Mouse (Mus musculus): Measurements from ENCODE around the gene Vps9d1. TPM values are rescaled to one million over a fixed set of nuclear protein-coding genes. Genes with fewer than 3 reads are reported as not detected.

Gene Vps9d1
- 7.9 and 10.9 TPM in 2 replicates for polyA plus RNA-seq (2015; fragmentation: Nextera tagmentation; extraction: Ambion mirVana)

DNA sequence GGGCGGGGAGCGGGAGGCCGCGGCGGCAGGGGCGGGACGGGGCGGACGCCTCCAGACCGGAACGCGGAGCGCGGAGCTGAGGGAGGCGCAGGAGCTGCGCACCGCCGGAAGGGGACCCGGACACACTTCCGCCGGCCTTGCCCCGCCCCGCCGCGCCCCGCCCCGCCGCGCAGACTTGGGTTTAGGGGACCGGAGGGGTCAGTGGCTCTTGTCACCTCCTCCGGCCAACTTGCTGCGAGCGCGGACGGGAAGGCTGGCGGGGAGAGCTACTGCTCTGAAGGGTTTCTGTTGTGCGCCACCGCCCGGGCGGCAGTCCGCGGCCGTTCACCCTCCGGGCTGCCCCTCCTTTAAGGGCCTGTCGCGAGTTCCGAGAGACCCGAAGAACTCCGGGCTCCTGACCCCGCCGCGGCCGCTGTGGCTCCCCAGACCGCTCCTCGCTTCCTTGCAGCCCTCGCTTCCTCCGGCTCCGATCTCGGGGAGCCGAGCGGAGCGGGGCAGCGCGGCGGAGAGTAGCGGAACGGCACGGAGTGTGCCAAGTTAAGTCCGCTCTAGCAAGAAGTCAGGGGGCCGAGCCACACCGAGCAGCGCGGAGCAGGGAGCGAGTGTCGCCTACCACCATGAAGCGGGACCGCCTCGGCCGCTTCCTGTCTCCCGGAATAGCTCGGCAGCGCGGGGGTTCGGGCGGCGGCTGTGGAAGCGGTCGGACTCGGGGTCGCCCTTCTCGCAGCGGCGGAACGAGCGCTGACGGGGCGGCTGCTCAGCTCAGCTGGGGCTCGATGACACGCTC is at the start of gene Vps9d1, which contains the start of gene Zfp276:
Gene Vps9d1, minus strand, starts transcription at position 250 of the 787 bp plus-strand sequence.
Gene Zfp276, plus strand, starts transcription at position 97 of the 787 bp plus-strand sequence.

DNA sequence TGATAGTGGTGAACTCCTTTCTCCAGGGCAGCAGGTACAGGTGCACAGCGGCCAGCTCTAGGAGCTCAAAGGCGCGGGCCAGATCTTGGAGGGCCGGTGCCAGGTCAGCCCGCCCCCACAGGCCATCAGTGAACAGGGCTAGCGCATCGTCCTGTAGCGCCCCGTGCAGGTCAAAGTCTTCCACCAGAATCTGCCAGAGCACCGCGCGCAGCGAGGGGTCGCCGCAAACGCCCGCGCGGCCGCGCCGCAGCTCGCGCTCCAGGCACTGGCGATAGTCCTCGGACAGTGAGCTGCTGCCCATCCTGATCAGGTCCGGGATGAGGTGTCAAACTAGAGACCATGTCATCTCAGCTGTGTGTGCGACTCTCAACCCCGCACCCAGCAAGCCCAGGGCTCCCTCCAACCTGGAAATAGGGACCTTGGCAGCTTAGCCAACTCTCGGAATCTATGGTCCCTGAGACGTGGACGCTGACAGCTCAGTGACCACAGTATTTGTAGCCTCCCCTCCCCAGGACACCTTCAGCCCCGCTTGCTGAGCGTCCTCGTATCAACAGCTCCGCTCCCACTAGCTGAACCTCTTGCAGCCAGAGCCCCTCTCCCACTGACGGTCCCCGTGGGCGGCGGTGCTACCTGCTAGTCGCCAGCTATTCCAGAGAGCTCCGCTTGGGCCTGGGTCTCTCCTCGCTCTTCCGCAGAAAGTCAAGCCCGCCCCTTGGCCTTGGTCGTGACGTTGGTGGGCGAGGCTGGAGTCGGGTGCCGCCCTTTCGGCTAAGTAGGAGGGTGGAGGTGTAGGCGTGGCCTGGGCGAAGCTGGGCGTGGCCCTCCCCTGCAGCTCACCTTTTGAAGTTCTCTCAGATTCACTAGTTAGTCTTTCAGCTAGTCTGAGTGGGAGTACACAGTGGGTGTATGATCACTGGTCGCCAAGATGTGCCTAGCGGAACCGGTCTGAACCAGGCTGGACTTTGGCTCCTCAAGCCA is 18.3 kb downstream of the Vps9d1 start, which contains the start of gene Spata2l:
Gene Spata2l, minus strand, starts transcription at position 714 of the 978 bp plus-strand sequence.

DNA sequence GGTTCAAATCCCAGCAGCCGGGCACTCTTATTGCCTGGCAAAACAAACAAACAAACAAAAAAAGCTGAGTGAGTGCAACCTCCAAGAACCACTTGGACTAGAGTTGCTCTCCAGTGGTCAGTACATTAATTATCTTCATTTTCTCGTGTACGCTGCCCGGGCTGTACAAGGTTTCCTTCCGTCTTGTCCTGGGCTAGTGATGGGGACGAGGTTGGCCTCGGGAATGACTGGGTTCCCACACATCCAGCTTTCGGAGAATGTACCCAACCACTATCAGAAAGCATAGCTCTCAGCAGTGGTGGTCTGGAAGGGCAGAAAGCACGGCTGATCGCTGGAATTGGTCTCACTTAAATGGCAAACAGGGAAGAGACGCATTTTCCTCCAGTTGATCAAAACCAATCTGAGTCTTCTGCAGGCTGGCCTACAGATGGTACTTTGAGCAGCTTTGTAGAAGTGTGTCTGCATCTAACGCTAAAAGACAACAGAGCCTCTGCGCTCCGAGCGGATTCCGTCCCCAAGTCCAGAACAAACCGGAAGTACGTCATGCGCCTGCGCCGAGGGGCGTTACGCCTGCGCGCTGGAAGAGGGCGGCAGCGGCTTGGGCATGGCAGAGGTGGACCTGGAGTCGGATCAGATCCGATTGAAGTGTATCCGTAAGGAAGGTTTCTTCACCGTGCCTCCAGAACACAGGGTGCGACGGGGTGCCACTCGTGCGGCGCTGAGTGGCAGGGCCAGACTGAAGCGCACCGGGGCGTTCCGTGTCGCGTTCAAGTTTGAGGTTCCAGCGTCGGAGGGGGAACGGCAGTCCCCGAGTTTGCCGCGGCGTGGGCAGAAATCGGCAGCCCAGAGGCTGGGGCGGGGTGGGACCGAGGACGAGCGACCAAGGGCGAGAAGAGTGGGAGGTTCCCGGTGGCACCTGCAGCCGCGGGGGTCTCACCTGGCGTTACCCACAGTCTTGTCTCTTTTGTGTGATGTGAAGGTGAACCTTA is 29.6 kb downstream of the Vps9d1 start, which contains the start of gene Cdk10:
Gene Cdk10, plus strand, starts transcription at position 565 of the 989 bp plus-strand sequence.

DNA sequence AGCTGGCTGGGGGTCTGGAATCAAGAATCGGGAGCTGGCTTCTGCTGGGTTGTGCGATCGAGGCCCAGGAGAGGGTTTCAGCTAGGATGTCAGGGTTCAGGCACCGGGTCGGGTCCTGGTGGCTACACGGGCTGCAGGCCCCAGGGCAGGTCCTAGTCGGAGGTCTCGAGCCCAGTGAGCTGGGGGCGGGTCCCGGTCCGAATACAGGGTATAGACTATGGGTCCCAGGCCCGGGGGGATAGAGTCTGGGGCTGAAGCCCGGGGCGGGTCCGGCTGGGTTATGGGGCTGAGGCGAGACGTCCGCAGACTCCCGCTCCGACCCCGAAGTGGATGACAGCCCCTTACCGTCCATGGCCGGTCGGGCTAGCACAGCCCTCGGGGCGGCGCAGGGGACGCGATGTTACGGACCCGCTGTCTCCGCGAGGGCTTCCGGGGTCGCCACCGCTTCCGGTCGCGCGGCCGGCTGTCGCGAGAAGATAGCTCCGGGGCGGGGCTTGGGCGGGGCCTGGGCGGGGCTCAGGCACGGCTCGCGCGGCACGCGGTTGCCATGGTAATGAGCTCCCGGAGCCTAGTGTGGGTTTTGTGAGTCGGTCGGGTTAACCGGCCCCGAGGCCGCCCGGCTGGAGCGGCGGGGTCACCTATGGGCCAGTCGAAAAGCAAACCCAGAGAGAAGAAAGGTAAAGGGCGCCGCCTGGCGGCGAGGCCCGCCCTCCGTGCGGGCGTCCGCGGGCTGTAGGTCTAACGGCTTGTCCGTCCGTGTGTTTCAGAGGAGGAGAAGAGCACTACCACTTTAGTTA is 41.6 kb downstream of the Vps9d1 start, which contains the start of the genes Chmp1a and Spata33:
Gene Chmp1a, minus strand, starts transcription at position 443 of the 797 bp plus-strand sequence.
Gene Spata33, plus strand, starts transcription at position 512 of the 797 bp plus-strand sequence.

Other genes with a start within 250 kb of the Vps9d1 start
- 34.2 and 41.3 TPM in 2 replicates for gene Ankrd11, start 212.1 kb downstream of the Vps9d1 start, polyA plus RNA-seq (2015; fragmentation: Nextera tagmentation; extraction: Ambion mirVana)
- 28.2 and 29.1 TPM in 2 replicates for gene Spg7, start 191.4 kb downstream of the Vps9d1 start, polyA plus RNA-seq (2015; fragmentation: Nextera tagmentation; extraction: Ambion mirVana)
- gene Rpl13, start 152.0 kb downstream of the Vps9d1 start, polyA plus RNA-seq (2015; fragmentation: Nextera tagmentation; extraction: Ambion mirVana) = 1,348 and 1,461 TPM in 2 replicates
- 10.3 and 14.4 TPM in 2 replicates for gene Cpne7, start 137.0 kb downstream of the Vps9d1 start, polyA plus RNA-seq (2015; fragmentation: Nextera tagmentation; extraction: Ambion mirVana)
- 6.1 and 8.2 TPM in 2 replicates for gene Sult5a1, start 96.0 kb downstream of the Vps9d1 start, polyA plus RNA-seq (2015; fragmentation: Nextera tagmentation; extraction: Ambion mirVana)
- 8.9 and 10.5 TPM in 2 replicates for gene Dpep1, start 68.1 kb downstream of the Vps9d1 start, polyA plus RNA-seq (2015; fragmentation: Nextera tagmentation; extraction: Ambion mirVana)
- gene Chmp1a, start 41.6 kb downstream of the Vps9d1 start, polyA plus RNA-seq (2015; fragmentation: Nextera tagmentation; extraction: Ambion mirVana) = 85.5 and 99.0 TPM in 2 replicates
- gene Spata33, start 41.5 kb downstream of the Vps9d1 start, polyA plus RNA-seq (2015; fragmentation: Nextera tagmentation; extraction: Ambion mirVana) = 0.33 and 0.43 TPM in 2 replicates
- gene Cdk10, start 29.5 kb downstream of the Vps9d1 start, polyA plus RNA-seq (2015; fragmentation: Nextera tagmentation; extraction: Ambion mirVana) = 9.7 and 11.9 TPM in 2 replicates
- 1.5 and 2.4 TPM in 2 replicates for gene Spata2l, start 18.1 kb downstream of the Vps9d1 start, polyA plus RNA-seq (2015; fragmentation: Nextera tagmentation; extraction: Ambion mirVana)
- 11.3 and 12.2 TPM in 2 replicates for gene Zfp276, start 153 bp downstream of the Vps9d1 start, polyA plus RNA-seq (2015; fragmentation: Nextera tagmentation; extraction: Ambion mirVana)
- gene Fanca, start 64.2 kb upstream of the Vps9d1 start, polyA plus RNA-seq (2015; fragmentation: Nextera tagmentation; extraction: Ambion mirVana) = 27.5 and 28.0 TPM in 2 replicates
- gene Spire2, start 78.4 kb upstream of the Vps9d1 start, polyA plus RNA-seq (2015; fragmentation: Nextera tagmentation; extraction: Ambion mirVana) = 3.0 and 3.4 TPM in 2 replicates
- gene Tcf25, start 119.4 kb upstream of the Vps9d1 start, polyA plus RNA-seq (2015; fragmentation: Nextera tagmentation; extraction: Ambion mirVana) = 81.3 and 88.0 TPM in 2 replicates
- 0.13 and 0.18 TPM in 2 replicates for gene Mc1r, start 152.8 kb upstream of the Vps9d1 start, polyA plus RNA-seq (2015; fragmentation: Nextera tagmentation; extraction: Ambion mirVana)
- gene Tubb3, start 157.1 kb upstream of the Vps9d1 start, polyA plus RNA-seq (2015; fragmentation: Nextera tagmentation; extraction: Ambion mirVana) = 0.49 and 0.63 TPM in 2 replicates
- gene Def8, start 169.2 kb upstream of the Vps9d1 start, polyA plus RNA-seq (2015; fragmentation: Nextera tagmentation; extraction: Ambion mirVana) = 16.1 and 17.4 TPM in 2 replicates
- gene Afg3l1, start 223.6 kb upstream of the Vps9d1 start, polyA plus RNA-seq (2015; fragmentation: Nextera tagmentation; extraction: Ambion mirVana) = 29.8 and 33.5 TPM in 2 replicates